Mouse (Mus musculus) ES-E14 (cell line): ENCODE measurements around the gene Fcer1g.

Experiments
- CHD2 ChIP-seq: IDR thresholded peaks from 2 replicates; pipeline ENCODE4 v1.6.1; 2014; ENCODE audit warnings: mild to moderate bottlenecking, low read depth, low read length, inconsistent platforms
- HCFC1 ChIP-seq: IDR thresholded peaks from 2 replicates; pipeline ENCODE4 v1.6.1; 2012; ENCODE audit warnings: low read length, inconsistent platforms, borderline replicate concordance; ENCODE audit not compliant: insufficient read depth
- ZNF384 ChIP-seq: IDR thresholded peaks from 2 replicates; pipeline ENCODE4 v1.6.1; 2012; ENCODE audit warnings: low read depth, low read length, inconsistent platforms

DNA sequence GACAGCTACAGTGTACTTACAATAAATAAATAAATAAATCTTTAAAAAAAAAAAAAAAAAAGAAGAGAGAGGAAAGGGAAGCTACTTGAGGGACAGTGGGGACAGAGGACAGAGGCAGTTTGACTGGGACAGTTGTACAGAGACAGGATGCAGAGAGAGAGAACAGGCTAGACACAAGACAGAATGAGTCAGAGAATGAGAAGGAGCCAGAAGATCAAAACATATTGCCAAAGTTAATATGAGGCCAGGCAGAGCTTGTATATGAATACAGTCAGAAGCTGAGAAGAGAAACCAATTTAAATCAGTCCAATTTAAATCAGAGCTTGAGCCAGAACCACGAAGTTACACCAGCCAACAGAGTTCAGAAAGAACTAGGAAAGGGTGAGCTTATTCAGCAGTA lies 34.2 kb upstream of the Fcer1g start:
- TF ChIP-seq HCFC1 (no peak), CHD2 (no peak), ZNF384 (no peak)
